Mouse (Mus musculus): ENCODE results near the gene Kctd8.
"Not testable (repeated sequence)": the region's sequence is repeated elsewhere in the genome, so short reads cannot be mapped to it uniquely, and the experiment has no call there.

Gene Kctd8

GRCm38 (mm10) chr5:69340919-69341801, at the start of gene Kctd8:
Kctd8 (minus strand) TSS chr5:69341679.
- DNase-seq (ENCODE audit: low spot score in 2 of 2), result peak in 1 of 2 experiments; percentile 5

- no peak for DNase-seq (ENCODE audit: low spot score in 2 of 2)
These were observed 37.6 kb upstream of the Kctd8 start for GRCm38 (mm10) chr5:69379072-69379471.

DNA sequence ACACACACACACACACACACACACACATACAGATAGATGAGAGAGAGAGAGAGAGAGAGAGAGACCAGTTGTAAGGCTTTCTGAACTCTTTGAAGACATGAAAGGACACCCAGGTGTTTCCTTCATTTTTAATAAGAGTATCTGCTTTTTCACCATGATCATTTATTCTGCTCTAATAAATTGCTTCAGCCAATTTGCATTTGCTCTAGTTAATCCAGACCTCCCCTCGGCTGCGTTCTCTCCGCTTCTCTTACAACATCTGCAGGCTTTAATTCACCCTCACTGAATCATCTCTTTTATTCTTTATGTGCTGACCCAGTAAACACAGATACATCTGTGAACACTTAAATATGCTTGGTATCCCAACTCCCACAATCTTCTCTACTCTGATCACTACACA, 9.1 kb upstream of the Kctd8 start:
- DNase-seq (ENCODE audit: low spot score in 2 of 2), result no peak

- no peak for DNase-seq (ENCODE audit: low spot score in 2 of 2)
These were observed 1.2 kb downstream of the Kctd8 start for GRCm38 (mm10) chr5:69340102-69340918.

GRCm38 (mm10) chr5:69339623-69339970, 1.9 kb downstream of the Kctd8 start:
- no peak for DNase-seq (ENCODE audit: low spot score in 2 of 2)

- DNase-seq (ENCODE audit: low spot score in 2 of 2), result no peak
These were observed 2.4 kb downstream of the Kctd8 start for GRCm38 (mm10) chr5:69338916-69339622.

GRCm38 (mm10) chr5:69327561-69327960, 13.9 kb downstream of the Kctd8 start:
- DNase-seq (ENCODE audit: low spot score in 2 of 2), result no peak

- no peak for DNase-seq (ENCODE audit: low spot score in 2 of 2)
These were observed 16.8 kb downstream of the Kctd8 start for GRCm38 (mm10) chr5:69324566-69325230.

GRCm38 (mm10) chr5:69312611-69313010, 28.9 kb downstream of the Kctd8 start:
- no peak for DNase-seq (ENCODE audit: low spot score in 2 of 2)

DNA sequence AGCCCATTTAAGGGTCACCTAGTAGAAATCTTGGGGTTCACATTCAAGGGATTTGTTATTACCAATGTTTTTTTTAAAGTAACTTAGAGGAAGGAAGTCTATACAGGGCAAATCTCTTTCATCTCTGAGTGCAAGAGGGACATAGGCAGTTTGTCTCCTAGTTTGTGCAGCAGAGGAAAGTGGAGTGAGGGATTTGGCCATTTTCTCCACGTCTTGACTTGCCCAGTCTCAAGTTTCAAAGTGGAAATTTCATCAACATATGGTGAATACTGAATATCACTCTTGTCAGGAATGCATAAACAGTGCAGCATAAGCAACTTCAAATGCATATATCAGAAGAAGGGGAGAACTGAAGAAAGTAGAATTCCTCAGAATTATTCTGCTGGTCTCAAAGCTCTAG, 39.8 kb downstream of the Kctd8 start:
- DNase-seq (ENCODE audit: low spot score in 2 of 2), result no peak

DNA sequence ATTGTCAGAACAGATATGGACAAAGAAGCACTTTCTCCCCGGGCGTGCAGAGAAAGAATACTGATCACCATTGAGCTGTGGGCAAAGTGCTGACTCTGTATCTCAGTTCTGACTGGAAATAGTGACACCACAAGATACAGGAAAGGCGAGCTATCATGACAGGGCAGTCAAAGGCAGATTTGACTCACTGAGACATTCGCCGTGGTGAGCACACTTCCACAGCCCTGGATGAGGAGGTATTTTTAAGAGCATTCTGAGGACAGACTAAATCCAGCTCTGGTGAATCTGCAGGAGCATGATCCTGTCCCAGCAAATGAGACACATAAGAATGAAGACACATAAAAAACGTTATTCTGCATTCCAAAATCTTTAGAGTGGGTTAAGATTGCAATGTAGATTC, 49.1 kb downstream of the Kctd8 start:
- no peak for DNase-seq (ENCODE audit: low spot score in 2 of 2)

DNA sequence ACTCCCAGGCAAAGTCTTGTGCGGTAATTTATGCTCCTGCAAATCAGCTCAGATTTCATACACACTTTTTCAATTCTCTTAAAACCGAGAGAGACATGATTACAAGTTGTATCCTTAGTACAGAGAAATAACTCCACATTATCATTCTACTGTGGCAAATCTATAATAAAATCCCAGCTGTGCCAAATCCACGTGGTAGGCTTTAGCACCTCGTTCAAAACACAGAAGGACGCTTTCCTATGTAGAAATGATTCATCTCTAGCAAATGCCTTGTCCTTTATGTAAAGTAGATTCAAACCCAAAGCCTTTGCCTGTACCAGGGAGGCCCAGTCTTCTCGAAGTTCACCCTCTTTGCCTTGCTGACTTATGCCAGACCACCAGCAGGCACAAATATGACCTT, 57.1 kb downstream of the Kctd8 start:
- DNase-seq (ENCODE audit: low spot score in 2 of 2), result no peak

- DNase-seq (ENCODE audit: low spot score in 2 of 2), result no peak
These were observed 89.1 kb downstream of the Kctd8 start for GRCm38 (mm10) chr5:69252366-69252765.

GRCm38 (mm10) chr5:69241931-69242330, 99.5 kb downstream of the Kctd8 start:
- no peak for DNase-seq (ENCODE audit: low spot score in 2 of 2)

DNA sequence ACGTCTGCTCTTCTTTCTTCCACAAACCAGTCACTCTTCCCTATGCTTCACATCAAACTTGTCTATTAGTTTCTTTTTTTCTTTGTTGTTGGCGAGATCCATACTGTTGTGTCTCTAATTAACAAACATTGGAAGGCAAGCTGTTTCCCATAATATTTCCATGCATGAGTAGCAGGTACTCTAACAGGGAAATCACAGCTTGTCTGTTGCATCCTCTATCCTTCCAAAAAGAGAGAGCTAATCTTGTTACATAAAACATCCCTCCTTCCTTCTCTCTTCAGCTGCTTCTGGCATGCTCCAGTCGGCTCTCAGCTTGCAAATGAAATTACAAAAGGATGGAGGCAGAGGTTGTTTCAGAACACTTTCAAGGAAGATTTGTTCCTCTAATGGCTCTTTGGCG, 107.9 kb downstream of the Kctd8 start:
- DNase-seq (ENCODE audit: low spot score in 2 of 2), result no peak

DNA sequence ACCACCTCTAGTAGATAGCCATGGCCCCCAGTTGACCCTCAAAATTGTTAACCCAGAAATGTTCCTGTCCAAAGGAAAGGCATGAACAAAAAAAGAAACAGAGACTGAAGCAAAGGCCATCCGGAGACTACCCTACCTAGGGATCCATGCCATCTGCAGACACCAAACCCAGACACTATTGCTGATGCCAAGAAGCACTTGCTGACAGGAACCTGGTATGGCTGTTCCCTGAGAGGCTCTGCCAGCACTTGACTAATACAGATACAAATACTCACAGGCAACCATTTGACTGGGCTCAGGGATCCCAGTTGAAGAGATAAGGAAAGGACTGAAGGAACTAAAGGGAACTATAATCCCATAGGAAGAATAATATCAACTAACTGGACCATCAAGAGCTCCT, 109.8 kb downstream of the Kctd8 start:
- DNase-seq (ENCODE audit: low spot score in 2 of 2), result not testable (repeated sequence)

GRCm38 (mm10) chr5:69227147-69227546, 114.3 kb downstream of the Kctd8 start:
- no peak for DNase-seq (ENCODE audit: low spot score in 2 of 2)

DNA sequence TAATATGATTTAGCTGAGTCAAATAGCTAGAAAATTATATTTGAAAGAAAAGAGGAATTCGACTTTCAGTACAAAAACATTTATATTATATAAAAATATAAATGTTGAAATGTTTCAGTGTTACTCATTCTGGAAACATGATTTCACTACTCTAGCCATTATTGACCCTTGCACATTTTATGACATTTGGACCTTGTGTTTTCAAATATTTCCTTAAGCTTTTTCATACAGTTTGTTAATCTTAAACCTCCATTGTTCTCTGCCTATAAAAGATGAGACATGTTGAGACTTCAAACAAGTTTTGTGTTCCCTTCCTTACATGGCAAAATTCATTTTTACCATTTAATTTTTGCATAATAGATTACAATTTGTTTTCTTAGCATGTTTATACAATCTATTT, 118.9 kb downstream of the Kctd8 start:
- DNase-seq (ENCODE audit: low spot score in 2 of 2), result no peak

- no peak for DNase-seq (ENCODE audit: low spot score in 2 of 2)
These were observed 126.3 kb downstream of the Kctd8 start for GRCm38 (mm10) chr5:69215216-69215615.

DNA sequence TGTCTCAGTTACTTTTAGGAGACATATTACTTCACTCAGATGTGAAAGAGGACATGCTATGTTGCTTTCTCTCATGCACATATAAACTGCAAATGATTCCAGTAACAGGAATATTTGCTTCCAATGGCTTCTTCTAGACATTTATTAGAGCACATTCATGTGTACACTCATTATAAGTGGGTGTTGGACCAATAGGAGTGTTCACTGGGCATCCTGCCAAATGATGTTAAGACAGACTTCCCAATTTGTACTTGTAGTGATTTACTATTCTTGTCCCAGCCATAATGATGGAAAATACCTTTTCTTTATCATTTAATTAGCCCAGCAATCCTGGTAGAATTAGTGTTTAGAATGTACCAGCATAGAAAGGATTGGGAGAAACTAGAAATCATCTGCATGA, 132.1 kb downstream of the Kctd8 start:
- no peak for DNase-seq (ENCODE audit: low spot score in 2 of 2)

DNA sequence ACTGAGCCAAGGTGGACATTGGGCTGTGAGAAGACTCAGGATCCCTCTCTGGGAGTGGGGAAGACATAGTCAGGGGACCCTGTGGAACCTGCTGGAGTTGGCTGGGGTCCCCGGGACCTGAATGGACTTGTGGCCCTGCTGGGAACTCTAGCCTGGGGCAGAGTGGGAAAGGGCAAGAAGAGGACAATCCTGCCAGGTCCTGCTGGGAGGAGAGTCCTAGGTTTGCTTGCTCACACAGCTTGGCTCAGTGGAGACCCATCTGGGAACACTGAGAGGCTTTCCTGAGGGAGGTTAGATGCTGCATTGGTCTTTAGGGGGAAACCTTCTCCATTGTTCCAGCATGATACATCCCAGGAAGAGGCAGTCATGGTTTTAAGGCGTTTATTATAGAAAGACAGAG, 133.8 kb downstream of the Kctd8 start:
- no peak for DNase-seq (ENCODE audit: low spot score in 2 of 2)
